Mouse (Mus musculus) effector memory CD4-positive, alpha-beta T cell, adult 5 months (primary cell): Measurements from ENCODE around the gene Chrnb1. TPM values are rescaled to one million over a fixed set of nuclear protein-coding genes. Genes with fewer than 3 reads are reported as not detected.

ENCODE experiments used
- polyA plus RNA-seq: library from polyadenylated mRNA; unstranded; fragments of 100-300 nt; shearing (Covaris generic); gene quantifications from one replicate; pipeline ENCODE4 v1.2.1, GENCODE M21; 2017

Chrnb1 gene
- 1.4 TPM for polyA plus RNA-seq

GRCm38 (mm10) chr11:69795168-69795982 lies at the start of gene Chrnb1:
Chrnb1 (minus strand) TSS chr11:69795943.

GRCm38 (mm10) chr11:69837952-69838713 lies 42.4 kb upstream of the Chrnb1 start, which contains the start of gene Tmem256:
Tmem256 (plus strand) TSS chr11:69838514.

GRCm38 (mm10) chr11:69837604-69837951 lies 41.8 kb upstream of the Chrnb1 start, which contains the start of gene Nlgn2:
Nlgn2 (minus strand) TSS chr11:69837784.

GRCm38 (mm10) chr11:69822080-69822479 lies 26.3 kb upstream of the Chrnb1 start, which contains the start of gene Spem1:
Spem1 (minus strand) TSS chr11:69822180.

GRCm38 (mm10) chr11:69818365-69818764 lies 22.6 kb upstream of the Chrnb1 start, which contains the start of gene Spem2:
Spem2 (minus strand) TSS chr11:69818465.

GRCm38 (mm10) chr11:69815155-69815554 lies 19.4 kb upstream of the Chrnb1 start, which contains the start of gene Gm39566:
Gm39566 (minus strand) TSS chr11:69815298.

GRCm38 (mm10) chr11:69804972-69805909 lies 9.5 kb upstream of the Chrnb1 start, which contains the start of gene Tmem102:
Tmem102 (minus strand) TSS chr11:69805624.

GRCm38 (mm10) chr11:69801379-69801977 lies 5.7 kb upstream of the Chrnb1 start, which contains the start of gene Fgf11:
Fgf11 (minus strand) TSS chr11:69801857.

GRCm38 (mm10) chr11:69765221-69766125 lies 30.3 kb downstream of the Chrnb1 start, which contains the start of gene Zbtb4:
Zbtb4 (plus strand) TSS chr11:69765912.

GRCm38 (mm10) chr11:69761868-69762267 lies 33.9 kb downstream of the Chrnb1 start, which contains the start of gene Slc35g3:
Slc35g3 (minus strand) TSS chr11:69761968.

GRCm38 (mm10) chr11:69758478-69758970 lies 37.2 kb downstream of the Chrnb1 start, which contains the start of gene Polr2a:
Polr2a (minus strand) TSS chr11:69758637.

Other genes with a start within 250 kb of the Chrnb1 start
- gene Dnah2, start 246.8 kb downstream of the Chrnb1 start, polyA plus RNA-seq: not detected
- not detected for gene Efnb3, start 235.7 kb downstream of the Chrnb1 start, polyA plus RNA-seq
- gene Wrap53, start 215.7 kb downstream of the Chrnb1 start, polyA plus RNA-seq: 11.0 TPM
- gene Trp53, start 215.6 kb downstream of the Chrnb1 start, polyA plus RNA-seq: 180 TPM
- gene Atp1b2, start 190.0 kb downstream of the Chrnb1 start, polyA plus RNA-seq: not detected
- not detected for gene Shbg, start 178.0 kb downstream of the Chrnb1 start, polyA plus RNA-seq
- gene Sat2, start 173.9 kb downstream of the Chrnb1 start, polyA plus RNA-seq: not detected
- gene Fxr2, start 163.0 kb downstream of the Chrnb1 start, polyA plus RNA-seq: 70.3 TPM
- not detected for gene Sox15, start 140.6 kb downstream of the Chrnb1 start, polyA plus RNA-seq
- gene Mpdu1, start 133.3 kb downstream of the Chrnb1 start, polyA plus RNA-seq: 39.4 TPM
- gene Cd68, start 129.8 kb downstream of the Chrnb1 start, polyA plus RNA-seq: 4.3 TPM
- 908 TPM for gene Eif4a1, start 123.5 kb downstream of the Chrnb1 start, polyA plus RNA-seq
- 32.0 TPM for gene Senp3, start 113.9 kb downstream of the Chrnb1 start, polyA plus RNA-seq
- gene Tnfsf13, start 110.2 kb downstream of the Chrnb1 start, polyA plus RNA-seq: not detected
- not detected for gene Tnfsf12, start 100.1 kb downstream of the Chrnb1 start, polyA plus RNA-seq
- gene Tnfsfm13, start 99.8 kb downstream of the Chrnb1 start, polyA plus RNA-seq: not detected
- 60.5 TPM for gene Polr2a, start 37.3 kb downstream of the Chrnb1 start, polyA plus RNA-seq
- not detected for gene Slc35g3, start 34.0 kb downstream of the Chrnb1 start, polyA plus RNA-seq
- gene Zbtb4, start 30.0 kb downstream of the Chrnb1 start, polyA plus RNA-seq: 7.6 TPM
- not detected for gene Fgf11, start 5.9 kb upstream of the Chrnb1 start, polyA plus RNA-seq
- gene Tmem102, start 9.7 kb upstream of the Chrnb1 start, polyA plus RNA-seq: not detected
- not detected for gene Gm39566, start 19.4 kb upstream of the Chrnb1 start, polyA plus RNA-seq
- gene Spem2, start 22.5 kb upstream of the Chrnb1 start, polyA plus RNA-seq: not detected
- gene Spem1, start 26.2 kb upstream of the Chrnb1 start, polyA plus RNA-seq: not detected
- not detected for gene Nlgn2, start 41.8 kb upstream of the Chrnb1 start, polyA plus RNA-seq
- gene Tmem256, start 42.6 kb upstream of the Chrnb1 start, polyA plus RNA-seq: 42.5 TPM
- 9.2 TPM for gene Plscr3, start 50.4 kb upstream of the Chrnb1 start, polyA plus RNA-seq
- not detected for gene Tnk1, start 62.8 kb upstream of the Chrnb1 start, polyA plus RNA-seq
- not detected for gene Tmem95, start 82.1 kb upstream of the Chrnb1 start, polyA plus RNA-seq
- 0.11 TPM for gene Kctd11, start 85.5 kb upstream of the Chrnb1 start, polyA plus RNA-seq
- 462 TPM for gene Acap1, start 99.6 kb upstream of the Chrnb1 start, polyA plus RNA-seq
- 0.80 TPM for gene 2810408A11Rik, start 105.0 kb upstream of the Chrnb1 start, polyA plus RNA-seq
- gene Neurl4, start 105.1 kb upstream of the Chrnb1 start, polyA plus RNA-seq: 5.4 TPM
- gene Gps2, start 117.9 kb upstream of the Chrnb1 start, polyA plus RNA-seq: 200 TPM
- gene Eif5a, start 126.0 kb upstream of the Chrnb1 start, polyA plus RNA-seq: 977 TPM
- gene Ybx2, start 139.9 kb upstream of the Chrnb1 start, polyA plus RNA-seq: not detected
- gene Slc2a4, start 152.2 kb upstream of the Chrnb1 start, polyA plus RNA-seq: not detected
- not detected for gene Cldn7, start 168.8 kb upstream of the Chrnb1 start, polyA plus RNA-seq
- 41.4 TPM for gene Ctdnep1, start 185.2 kb upstream of the Chrnb1 start, polyA plus RNA-seq
- 50.5 TPM for gene Elp5, start 186.6 kb upstream of the Chrnb1 start, polyA plus RNA-seq
- 366 TPM for gene Gabarap, start 195.2 kb upstream of the Chrnb1 start, polyA plus RNA-seq
- 52.0 TPM for gene Phf23, start 199.8 kb upstream of the Chrnb1 start, polyA plus RNA-seq
- 20.9 TPM for gene Dvl2, start 204.7 kb upstream of the Chrnb1 start, polyA plus RNA-seq
- gene Acadvl, start 219.5 kb upstream of the Chrnb1 start, polyA plus RNA-seq: 83.6 TPM
- 4.6 TPM for gene Dlg4, start 221.0 kb upstream of the Chrnb1 start, polyA plus RNA-seq